Mouse (Mus musculus): ENCODE measurements around the gene Odf4. TPM values are rescaled to one million over a fixed set of nuclear protein-coding genes. Genes with fewer than 3 reads are reported as not detected.

Odf4 gene
- total RNA-seq, 2 experiments from 2014 or later = 0.73 to 1.2 TPM

GRCm38 (mm10) chr11:68905665-68906460 lies 21.0 kb downstream of the Odf4 start:
- intact Hi-C loops (cut with DNase I) = loop anchor here (2.0 kb wide), 1 partner anchor 77 kb away; no protein-coding TSS in a partner anchor
- DNase-seq (ENCODE audit: extremely low spot score in 1 of 2, low spot score in 2 of 2) = no peak

- DNase-seq (ENCODE audit: extremely low spot score in 1 of 2, low spot score in 2 of 2) = no peak
- intact Hi-C loops (cut with DNase I) = loop anchor here (2.0 kb wide), 1 partner anchor 78 kb away; no protein-coding TSS in a partner anchor
These were observed 21.7 kb downstream of the Odf4 start for GRCm38 (mm10) chr11:68905138-68905531.

DNA sequence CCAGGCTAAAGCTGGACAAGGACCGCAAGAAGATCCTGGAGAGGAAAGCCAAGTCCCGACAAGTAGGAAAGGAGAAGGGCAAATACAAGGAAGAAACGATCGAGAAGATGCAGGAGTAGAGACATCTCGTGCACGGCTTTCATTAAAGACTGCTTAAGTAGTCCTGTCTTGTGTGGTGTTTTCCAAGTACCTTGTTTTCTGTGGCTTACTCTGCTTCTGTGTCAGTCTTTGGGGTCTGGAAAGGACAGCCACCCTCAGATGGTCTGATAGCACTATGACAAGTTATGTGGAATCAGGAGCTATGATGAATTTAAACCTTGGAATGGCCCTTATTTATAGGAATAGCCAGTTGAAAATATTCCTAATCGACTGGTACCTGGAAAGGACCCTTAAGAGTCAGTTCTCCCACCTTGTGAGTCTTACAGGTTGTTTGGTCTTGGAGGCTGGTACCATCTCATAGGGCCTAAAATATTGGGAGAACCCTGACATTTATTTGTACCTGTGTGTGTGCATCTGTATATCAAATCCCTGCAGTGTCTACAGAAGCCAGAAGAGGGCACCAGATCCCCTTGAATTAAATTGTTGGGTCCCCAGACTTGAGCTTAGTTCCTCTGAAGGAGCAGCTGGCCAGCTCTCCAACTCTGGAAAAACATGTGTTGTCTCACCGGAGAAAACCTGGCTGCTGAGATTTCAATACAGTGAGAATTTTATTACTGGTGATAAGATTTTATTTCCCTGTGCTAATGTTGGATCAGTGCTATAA lies 22.3 kb downstream of the Odf4 start:
- intact Hi-C loops (cut with DNase I) = loop anchor here (2.0 kb wide), 1 partner anchor 78 kb away; no protein-coding TSS in a partner anchor

DNA sequence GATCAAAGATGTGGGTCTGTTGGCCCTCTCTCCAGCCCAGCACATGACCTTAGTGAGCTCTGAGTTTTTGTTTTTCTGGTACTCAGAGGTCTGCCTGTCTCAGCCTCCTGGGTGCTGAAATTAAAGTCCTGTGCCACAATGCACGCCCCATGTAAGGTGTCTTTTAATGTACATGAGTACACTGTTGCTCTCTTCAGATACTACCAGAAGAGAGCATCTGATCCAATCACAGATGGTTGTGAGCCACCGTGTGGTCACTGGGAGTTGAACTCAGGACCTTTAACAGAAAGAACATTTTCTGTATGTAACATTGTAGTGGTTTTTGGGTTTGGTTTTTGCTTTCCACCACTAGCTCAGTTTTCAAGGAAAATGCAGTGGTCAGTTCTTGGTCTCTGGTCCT lies 23.1 kb downstream of the Odf4 start:
- intact Hi-C loops (cut with DNase I) = loop anchor here (2.0 kb wide), 1 partner anchor 79 kb away; no protein-coding TSS in a partner anchor
- no peak for DNase-seq (ENCODE audit: extremely low spot score in 1 of 2, low spot score in 2 of 2)

More for the DNA sequence above, 22.3 kb downstream of the Odf4 start:
- DNase-seq (ENCODE audit: extremely low spot score in 1 of 2, low spot score in 2 of 2) = peak; percentile 71 to 74

DNA sequence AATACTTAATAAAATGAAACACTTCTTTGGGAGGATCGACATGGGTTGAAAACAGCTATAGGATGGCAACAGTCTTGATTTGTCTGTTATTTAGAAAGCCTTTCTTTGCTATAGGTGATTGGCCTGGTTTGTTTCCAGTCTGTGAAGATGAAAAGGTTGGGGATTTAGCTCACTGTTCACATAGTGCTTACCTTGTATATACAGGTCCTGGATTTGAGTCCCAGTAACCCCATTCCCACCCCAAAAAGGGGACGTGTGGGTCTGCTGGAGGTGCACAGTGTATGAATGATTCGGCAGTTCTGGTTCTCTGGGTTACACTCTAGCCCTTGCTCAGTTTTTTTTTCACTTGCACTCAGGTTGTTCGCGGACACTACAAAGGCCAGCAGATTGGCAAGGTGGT lies 24.1 kb downstream of the Odf4 start:
- DNase-seq (ENCODE audit: extremely low spot score in 1 of 2, low spot score in 2 of 2) = no peak
- intact Hi-C loops (cut with DNase I) = no loop called here

- no peak for DNase-seq (ENCODE audit: extremely low spot score in 1 of 2, low spot score in 2 of 2)
- intact Hi-C loops (cut with DNase I) = no loop called here
These were observed 24.5 kb downstream of the Odf4 start for GRCm38 (mm10) chr11:68902367-68902766.

- intact Hi-C loops (cut with DNase I) = no loop called here
These were observed 24.9 kb downstream of the Odf4 start for GRCm38 (mm10) chr11:68902047-68902364.

GRCm38 (mm10) chr11:68901351-68902046 lies 25.4 kb downstream of the Odf4 start, which contains the start of gene Rpl26:
Rpl26 (plus strand) TSS chr11:68901583.
- intact Hi-C loops (cut with DNase I) = no loop called here
- peak; percentile 98 to 99 for DNase-seq (ENCODE audit: extremely low spot score in 1 of 2, low spot score in 2 of 2)

More at GRCm38 (mm10) chr11:68902047-68902364, 24.9 kb downstream of the Odf4 start:
- no peak for DNase-seq (ENCODE audit: extremely low spot score in 1 of 2, low spot score in 2 of 2)

DNA sequence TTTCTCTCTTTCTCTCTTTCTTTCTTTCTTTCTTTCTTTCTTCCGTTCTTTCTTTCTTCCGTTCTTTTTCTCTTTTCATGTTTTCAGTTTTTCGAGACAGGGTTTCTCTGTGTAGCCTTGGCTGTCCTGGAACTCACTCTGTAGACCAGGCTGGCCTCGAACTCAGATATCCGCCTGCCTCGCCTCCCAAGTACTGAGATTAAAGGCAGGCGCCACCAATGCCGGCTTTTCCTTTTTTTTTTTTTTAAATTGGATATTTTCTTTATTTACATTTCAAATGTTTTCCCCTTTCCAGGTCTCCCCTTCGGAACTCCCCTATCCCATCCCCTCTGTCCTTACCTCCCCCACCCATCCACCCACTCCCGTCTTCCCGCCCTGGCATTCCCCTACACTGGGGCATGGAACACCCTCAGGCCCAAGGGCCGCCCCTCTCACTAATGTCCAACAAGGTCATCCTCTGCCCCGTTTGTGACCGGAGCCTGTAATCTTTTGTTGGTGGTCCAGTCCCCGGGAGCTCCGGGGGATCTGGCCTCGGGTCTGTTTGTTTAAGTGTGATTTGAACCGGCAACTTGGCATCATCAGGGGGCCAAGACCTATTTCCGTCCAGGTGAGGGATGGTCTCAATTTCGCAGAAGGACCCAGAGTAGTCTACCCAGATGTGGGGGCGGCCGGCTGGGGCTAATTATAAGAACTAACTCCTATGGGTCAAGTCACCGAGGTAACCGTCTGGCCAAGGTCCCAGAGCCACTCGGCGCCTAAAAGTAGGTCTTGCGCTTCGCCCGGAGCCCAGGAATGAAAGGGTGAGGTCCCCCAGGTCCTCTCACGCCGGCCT lies 26.1 kb downstream of the Odf4 start:
- DNase-seq (ENCODE audit: extremely low spot score in 1 of 2, low spot score in 2 of 2) = peak in 1 of 2 experiments; percentile 36
- intact Hi-C loops (cut with DNase I) = no loop called here

- no peak for DNase-seq (ENCODE audit: extremely low spot score in 1 of 2, low spot score in 2 of 2)
- intact Hi-C loops (cut with DNase I) = no loop called here
These were observed 27.1 kb downstream of the Odf4 start for GRCm38 (mm10) chr11:68899815-68900214.

GRCm38 (mm10) chr11:68898790-68899189 lies 28.1 kb downstream of the Odf4 start:
- intact Hi-C loops (cut with DNase I) = no loop called here
- no peak for DNase-seq (ENCODE audit: extremely low spot score in 1 of 2, low spot score in 2 of 2)

GRCm38 (mm10) chr11:68897838-68898237 lies 29.0 kb downstream of the Odf4 start:
- intact Hi-C loops (cut with DNase I) = no loop called here
- DNase-seq (ENCODE audit: extremely low spot score in 1 of 2, low spot score in 2 of 2) = no peak

DNA sequence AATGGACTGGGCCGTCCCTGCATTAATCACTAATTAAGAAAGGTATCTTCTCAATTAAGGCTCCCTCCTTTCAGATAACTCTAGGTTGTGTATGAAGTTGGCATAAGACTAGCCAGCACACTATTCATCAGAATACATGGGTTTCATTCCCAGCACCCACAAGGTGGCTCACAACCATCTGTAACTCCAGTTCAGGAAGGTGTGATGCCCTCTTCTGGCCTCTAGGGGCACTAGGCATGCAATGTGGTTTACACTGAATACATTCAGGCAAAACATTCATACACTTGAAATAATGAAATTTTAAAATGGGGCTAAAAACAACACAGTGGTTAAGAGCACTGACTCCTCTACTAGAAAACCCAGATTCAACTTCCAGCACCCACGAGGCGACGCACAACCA lies 29.8 kb downstream of the Odf4 start:
- no peak for DNase-seq (ENCODE audit: extremely low spot score in 1 of 2, low spot score in 2 of 2)
- intact Hi-C loops (cut with DNase I) = no loop called here

DNA sequence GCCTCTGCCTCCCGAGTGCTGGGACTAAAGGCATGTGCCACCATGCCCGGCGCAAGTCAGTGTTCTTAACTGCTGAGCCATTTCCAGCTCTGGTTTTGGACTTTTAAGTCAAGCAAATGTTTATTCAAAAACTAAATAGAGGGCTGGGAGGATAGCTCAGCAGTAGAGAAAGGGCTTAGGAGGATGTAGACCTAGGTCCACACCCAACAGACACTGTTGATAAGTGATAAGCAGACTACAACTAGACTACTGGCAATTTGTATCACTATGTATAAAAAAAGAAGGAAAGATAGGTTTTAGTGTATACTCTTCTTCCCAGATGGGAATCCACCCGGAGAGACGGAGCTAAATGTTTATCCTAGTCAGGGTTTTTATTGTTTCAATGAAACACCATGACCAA lies 30.6 kb downstream of the Odf4 start:
- DNase-seq (ENCODE audit: extremely low spot score in 1 of 2, low spot score in 2 of 2) = no peak
- intact Hi-C loops (cut with DNase I) = no loop called here

DNA sequence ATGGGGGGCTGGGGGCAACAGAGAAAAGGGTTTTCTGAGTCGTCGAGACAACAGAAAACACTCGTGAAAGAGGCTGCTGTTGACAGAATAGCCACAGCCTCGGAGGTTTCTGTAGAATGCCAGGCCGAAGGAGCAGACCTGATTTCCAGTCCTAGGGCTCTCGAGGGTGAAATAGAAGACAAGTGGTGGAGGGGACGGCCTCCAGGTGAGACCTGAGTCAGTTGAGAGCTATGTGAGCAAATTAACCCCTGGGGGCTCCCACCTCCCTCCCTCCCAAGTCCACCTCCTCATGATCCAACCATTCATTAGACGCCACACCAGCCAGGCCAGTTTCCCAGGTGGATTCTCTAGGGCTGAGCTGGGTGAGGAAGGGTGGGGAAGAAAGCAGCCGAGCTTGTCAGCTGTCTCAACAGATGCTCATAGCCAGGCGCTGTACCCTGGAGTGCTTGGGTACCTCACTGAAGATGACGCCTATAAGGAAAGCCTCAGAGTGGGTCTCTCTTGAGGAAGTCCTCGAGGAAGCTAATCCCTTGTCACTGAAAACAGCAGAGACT lies 32.9 kb downstream of the Odf4 start:
- no peak for DNase-seq (ENCODE audit: extremely low spot score in 1 of 2, low spot score in 2 of 2)
- intact Hi-C loops (cut with DNase I) = no loop called here

DNA sequence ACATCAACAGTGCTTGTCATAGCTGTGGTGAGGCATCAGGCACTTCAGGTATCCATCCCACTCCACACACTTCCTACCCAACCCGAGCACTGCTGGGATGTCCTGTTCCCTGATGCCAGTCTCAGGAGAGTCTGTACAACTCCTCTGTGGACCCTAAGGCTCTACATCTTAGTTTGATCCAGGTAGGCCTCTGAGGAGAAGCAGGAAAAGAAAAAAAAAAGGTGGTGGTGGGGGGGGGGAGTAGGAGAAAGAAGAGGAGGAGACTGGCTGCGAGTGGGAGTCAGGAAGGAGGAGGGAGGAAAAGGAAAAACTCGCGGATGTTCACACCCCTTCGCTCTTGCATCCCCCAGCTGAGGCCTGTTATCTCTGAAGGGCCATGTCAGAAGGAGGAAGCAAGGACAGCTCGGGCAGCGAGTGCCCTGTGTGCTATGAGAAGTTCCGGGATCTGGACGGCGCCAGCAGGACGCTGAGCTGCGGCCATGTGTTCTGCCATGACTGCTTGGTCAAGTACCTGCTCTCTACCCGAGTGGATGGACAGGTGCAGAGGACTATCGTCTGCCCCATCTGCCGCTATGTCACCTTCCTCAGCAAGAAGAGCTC lies 34.5 kb downstream of the Odf4 start:
- intact Hi-C loops (cut with DNase I) = no loop called here
- no peak for DNase-seq (ENCODE audit: extremely low spot score in 1 of 2, low spot score in 2 of 2)

GRCm38 (mm10) chr11:68891823-68892222 lies 35.1 kb downstream of the Odf4 start:
- no peak for DNase-seq (ENCODE audit: extremely low spot score in 1 of 2, low spot score in 2 of 2)
- intact Hi-C loops (cut with DNase I) = no loop called here

GRCm38 (mm10) chr11:68890625-68891024 lies 36.3 kb downstream of the Odf4 start:
- intact Hi-C loops (cut with DNase I) = no loop called here
- no peak for DNase-seq (ENCODE audit: extremely low spot score in 1 of 2, low spot score in 2 of 2)
